Mouse (Mus musculus) cerebellum, adult 9-11 months (tissue): ENCODE measurements at regions not wholly inside any gene's neighbourhood (a gene's known extent, or its start where the extent isn't known, plus 50 kb on each side); places are given as distances from the start of the nearest gene placed in this dataset.

Experiments used
- DNase-seq: peaks from one replicate; pipeline ENCODE4 v3.0.0; 2022

GRCm38 (mm10) chr5:111958226-111958625, 224.5 kb downstream of the Gm26897 start:
- DNase-seq = peak; percentile 16

GRCm38 (mm10) chr5:111965311-111965710, 231.6 kb downstream of the Gm26897 start:
- no peak for DNase-seq

GRCm38 (mm10) chr5:111968121-111968520, 234.4 kb downstream of the Gm26897 start:
- no peak for DNase-seq

- DNase-seq = no peak
Observed at GRCm38 (mm10) chr5:111968701-111969100, 235.0 kb downstream of the Gm26897 start.

GRCm38 (mm10) chr5:111971193-111971592, 237.5 kb downstream of the Gm26897 start:
- no peak for DNase-seq

GRCm38 (mm10) chr5:111971952-111972351, 238.2 kb downstream of the Gm26897 start:
- DNase-seq = no peak

- no peak for DNase-seq
Observed at GRCm38 (mm10) chr5:111975686-111976085, 242.0 kb downstream of the Gm26897 start.

GRCm38 (mm10) chr5:111979601-111980000, 245.9 kb downstream of the Gm26897 start:
- no peak for DNase-seq

- DNase-seq = no peak
Observed at GRCm38 (mm10) chr5:111982106-111982505, 248.4 kb downstream of the Gm26897 start.

- DNase-seq = no peak
Observed at GRCm38 (mm10) chr5:111985997-111986396, 252.3 kb downstream of the Gm26897 start.

GRCm38 (mm10) chr5:111987036-111987435, 253.3 kb downstream of the Gm26897 start:
- DNase-seq = no peak

- no peak for DNase-seq
Observed at GRCm38 (mm10) chr5:111991805-111992204, 258.1 kb downstream of the Gm26897 start.

GRCm38 (mm10) chr5:111993221-111993620, 259.1 kb downstream of the Cryba4 start:
- DNase-seq = no peak

- DNase-seq = no peak
Observed at GRCm38 (mm10) chr5:111993930-111994329, 258.4 kb downstream of the Cryba4 start.

- DNase-seq = no peak
Observed at GRCm38 (mm10) chr5:111996806-111997205, 255.5 kb downstream of the Cryba4 start.

- no peak for DNase-seq
Observed at GRCm38 (mm10) chr5:112001742-112002701, 250.3 kb downstream of the Cryba4 start.

GRCm38 (mm10) chr5:112002856-112003660, 249.3 kb downstream of the Cryba4 start:
- no peak for DNase-seq

- no peak for DNase-seq
Observed at GRCm38 (mm10) chr5:112004041-112004440, 248.3 kb downstream of the Cryba4 start.

- DNase-seq = no peak
Observed at GRCm38 (mm10) chr5:112012505-112013164, 239.7 kb downstream of the Cryba4 start.

- DNase-seq = no peak
Observed at GRCm38 (mm10) chr5:112018925-112019324, 233.4 kb downstream of the Cryba4 start.

GRCm38 (mm10) chr5:112020882-112021281, 231.4 kb downstream of the Cryba4 start:
- peak; percentile 17 for DNase-seq

- no peak for DNase-seq
Observed at GRCm38 (mm10) chr5:112029955-112030354, 222.4 kb downstream of the Cryba4 start.

GRCm38 (mm10) chr5:112032036-112032435, 220.3 kb downstream of the Cryba4 start:
- no peak for DNase-seq
